Mouse (Mus musculus) frontal cortex, postnatal 14 days (tissue): ENCODE data around the gene Pdzd2.

ENCODE experiments used
- DNase-seq, 2 experiments: peaks; one replicate each; pipeline ENCODE4 v3.0.0; 2022; ENCODE audit warnings: low spot score in 2 of 2

Gene Pdzd2

GRCm38 (mm10) chr15:12539618-12540302, 200.0 kb downstream of the Pdzd2 start:
- no peak for DNase-seq

GRCm38 (mm10) chr15:12533254-12533653, 206.5 kb downstream of the Pdzd2 start:
- DNase-seq: no peak

- no peak for DNase-seq
Measured at GRCm38 (mm10) chr15:12532568-12532967, 207.2 kb downstream of the Pdzd2 start.

- no peak for DNase-seq
Measured at GRCm38 (mm10) chr15:12522810-12523209, 216.9 kb downstream of the Pdzd2 start.

- DNase-seq: no peak
Measured at GRCm38 (mm10) chr15:12520292-12520691, 219.4 kb downstream of the Pdzd2 start.

- DNase-seq: no peak
Measured at GRCm38 (mm10) chr15:12518370-12518973, 221.3 kb downstream of the Pdzd2 start.

- no peak for DNase-seq
Measured at GRCm38 (mm10) chr15:12517314-12517813, 222.4 kb downstream of the Pdzd2 start.

GRCm38 (mm10) chr15:12515272-12515844, 224.4 kb downstream of the Pdzd2 start:
- no peak for DNase-seq

GRCm38 (mm10) chr15:12513526-12513925, 226.2 kb downstream of the Pdzd2 start:
- DNase-seq: no peak

GRCm38 (mm10) chr15:12508765-12509377, 230.9 kb downstream of the Pdzd2 start:
- no peak for DNase-seq

- DNase-seq: no peak
Measured at GRCm38 (mm10) chr15:12507523-12507922, 232.2 kb downstream of the Pdzd2 start.

- DNase-seq: no peak
Measured at GRCm38 (mm10) chr15:12506514-12506913, 233.2 kb downstream of the Pdzd2 start.

GRCm38 (mm10) chr15:12506085-12506484, 233.6 kb downstream of the Pdzd2 start:
- no peak for DNase-seq

- no peak for DNase-seq
Measured at GRCm38 (mm10) chr15:12505556-12505955, 234.2 kb downstream of the Pdzd2 start.

GRCm38 (mm10) chr15:12503907-12504306, 235.8 kb downstream of the Pdzd2 start:
- DNase-seq: no peak

GRCm38 (mm10) chr15:12501924-12502548, 237.7 kb downstream of the Pdzd2 start:
- DNase-seq: no peak

GRCm38 (mm10) chr15:12500674-12501073, 239.1 kb downstream of the Pdzd2 start:
- no peak for DNase-seq

GRCm38 (mm10) chr15:12494084-12494483, 245.6 kb downstream of the Pdzd2 start:
- DNase-seq: no peak

GRCm38 (mm10) chr15:12493258-12493657, 246.5 kb downstream of the Pdzd2 start:
- DNase-seq: no peak

- peak in 1 of 2 experiments; percentile 38 for DNase-seq
Measured at GRCm38 (mm10) chr15:12490969-12491368, 248.8 kb downstream of the Pdzd2 start.

GRCm38 (mm10) chr15:12490527-12490926, 249.2 kb downstream of the Pdzd2 start:
- DNase-seq: no peak

- DNase-seq: no peak
Measured at GRCm38 (mm10) chr15:12488316-12488715, 251.4 kb downstream of the Pdzd2 start.
